Mouse (Mus musculus): ENCODE data around the gene Arhgef1. TPM values are rescaled to one million over a fixed set of nuclear protein-coding genes. Genes with fewer than 3 reads are reported as not detected.
A peak's percentile ranks its signal among the peaks of the same experiment; 100 is the strongest.

Arhgef1 gene
- 65.6 and 68.7 TPM in 2 replicates for polyA plus RNA-seq (2011; ENCODE audit: insufficient read length, low read depth, missing spikeins)

GRCm38 (mm10) chr7:24902630-24903443 is at the start of gene Arhgef1:
TSS of gene Arhgef1 (plus strand) at chr7:24902912.
- Histone ChIP-seq H3K4me1 (ENCODE audit: control insufficient read depth, insufficient read depth, low read length) (peaks cover 10% of the 10 kb centered on the region; the same call in 1 of the 2 replicates), H3K4me3 (ENCODE audit: insufficient read depth, low read length) (peak within 1 kb of the TSS; percentile 96), H3K27ac (ENCODE audit: insufficient read depth, low read length) (no peak within 1 kb of the TSS)
- TF ChIP-seq POLR2A (IDR thresholded peaks at IDR 0.05; ENCODE audit: low read depth, low read length) = peak; percentile 39
- no peak for TF ChIP-seq CTCF (IDR thresholded peaks at IDR 0.05; ENCODE audit: borderline replicate concordance, insufficient read depth, low read length)

- no peak for TF ChIP-seq POLR2A (IDR thresholded peaks at IDR 0.05; ENCODE audit: low read depth, low read length)
- no peak for TF ChIP-seq CTCF (IDR thresholded peaks at IDR 0.05; ENCODE audit: borderline replicate concordance, insufficient read depth, low read length)
Observed at GRCm38 (mm10) chr7:24853233-24853563, 49.5 kb upstream of the Arhgef1 start.

GRCm38 (mm10) chr7:24853695-24854094 is 49.0 kb upstream of the Arhgef1 start:
- Histone ChIP-seq H3K4me3 (ENCODE audit: insufficient read depth, low read length) (no peak overlapping the region), H3K27ac (ENCODE audit: insufficient read depth, low read length) (no peak overlapping the region), H3K4me1 (ENCODE audit: control insufficient read depth, insufficient read depth, low read length) (0 out of 2 replicates have a peak, but pooled peaks cover 4% of the 10 kb centered on the region)
- TF ChIP-seq POLR2A (IDR thresholded peaks at IDR 0.05; ENCODE audit: low read depth, low read length) (no peak), CTCF (IDR thresholded peaks at IDR 0.05; ENCODE audit: borderline replicate concordance, insufficient read depth, low read length) (no peak)

More at GRCm38 (mm10) chr7:24853233-24853563, 49.5 kb upstream of the Arhgef1 start:
- H3K27ac ChIP-seq (ENCODE audit: insufficient read depth, low read length) = no peak overlapping the region
- 0 out of 2 replicates have a peak, but pooled peaks cover 4% of the 10 kb centered on the region for H3K4me1 ChIP-seq (ENCODE audit: control insufficient read depth, insufficient read depth, low read length)
- H3K4me3 ChIP-seq (ENCODE audit: insufficient read depth, low read length) = no peak overlapping the region

GRCm38 (mm10) chr7:24856460-24857120 is 46.1 kb upstream of the Arhgef1 start:
- no peak overlapping the region for H3K4me3 ChIP-seq (ENCODE audit: insufficient read depth, low read length)
- H3K4me1 ChIP-seq (ENCODE audit: control insufficient read depth, insufficient read depth, low read length) = no peaks in the 10 kb centered on the region
- no peak overlapping the region for H3K27ac ChIP-seq (ENCODE audit: insufficient read depth, low read length)
- TF ChIP-seq CTCF (IDR thresholded peaks at IDR 0.05; ENCODE audit: borderline replicate concordance, insufficient read depth, low read length) = no peak
- TF ChIP-seq POLR2A (IDR thresholded peaks at IDR 0.05; ENCODE audit: low read depth, low read length) = no peak

GRCm38 (mm10) chr7:24859234-24859633 is 43.5 kb upstream of the Arhgef1 start:
- Histone ChIP-seq H3K4me1 (ENCODE audit: control insufficient read depth, insufficient read depth, low read length) (no peaks in the 10 kb centered on the region), H3K27ac (ENCODE audit: insufficient read depth, low read length) (no peak overlapping the region), H3K4me3 (ENCODE audit: insufficient read depth, low read length) (no peak overlapping the region)
- no peak for TF ChIP-seq POLR2A (IDR thresholded peaks at IDR 0.05; ENCODE audit: low read depth, low read length)
- TF ChIP-seq CTCF (IDR thresholded peaks at IDR 0.05; ENCODE audit: borderline replicate concordance, insufficient read depth, low read length) = no peak

- no peak for TF ChIP-seq POLR2A (IDR thresholded peaks at IDR 0.05; ENCODE audit: low read depth, low read length)
- TF ChIP-seq CTCF (IDR thresholded peaks at IDR 0.05; ENCODE audit: borderline replicate concordance, insufficient read depth, low read length) = no peak
- Histone ChIP-seq H3K4me3 (ENCODE audit: insufficient read depth, low read length) (no peak within 1 kb of the TSS), H3K4me1 (ENCODE audit: control insufficient read depth, insufficient read depth, low read length) (no peaks in the 10 kb centered on the region), H3K27ac (ENCODE audit: insufficient read depth, low read length) (no peak within 1 kb of the TSS)
Observed at GRCm38 (mm10) chr7:24861913-24862312, 40.8 kb upstream of the Arhgef1 start, which contains the start of gene Gm9844. TSS of gene Gm9844 (plus strand) at chr7:24862213.

- no peaks in the 10 kb centered on the region for H3K4me1 ChIP-seq (ENCODE audit: control insufficient read depth, insufficient read depth, low read length)
- TF ChIP-seq CTCF (IDR thresholded peaks at IDR 0.05; ENCODE audit: borderline replicate concordance, insufficient read depth, low read length) (no peak), POLR2A (IDR thresholded peaks at IDR 0.05; ENCODE audit: low read depth, low read length) (no peak)
- no peak overlapping the region for H3K4me3 ChIP-seq (ENCODE audit: insufficient read depth, low read length)
- no peak overlapping the region for H3K27ac ChIP-seq (ENCODE audit: insufficient read depth, low read length)
Observed at GRCm38 (mm10) chr7:24862853-24863252, 39.9 kb upstream of the Arhgef1 start.

- no peak overlapping the region for H3K27ac ChIP-seq (ENCODE audit: insufficient read depth, low read length)
- TF ChIP-seq POLR2A (IDR thresholded peaks at IDR 0.05; ENCODE audit: low read depth, low read length) = no peak
- no peak for TF ChIP-seq CTCF (IDR thresholded peaks at IDR 0.05; ENCODE audit: borderline replicate concordance, insufficient read depth, low read length)
- no peaks in the 10 kb centered on the region for H3K4me1 ChIP-seq (ENCODE audit: control insufficient read depth, insufficient read depth, low read length)
- H3K4me3 ChIP-seq (ENCODE audit: insufficient read depth, low read length) = no peak overlapping the region
Observed at GRCm38 (mm10) chr7:24864156-24864555, 38.6 kb upstream of the Arhgef1 start.

GRCm38 (mm10) chr7:24869080-24869479 is 33.6 kb upstream of the Arhgef1 start:
- Histone ChIP-seq H3K4me3 (ENCODE audit: insufficient read depth, low read length) (no peak overlapping the region), H3K27ac (ENCODE audit: insufficient read depth, low read length) (no peak overlapping the region), H3K4me1 (ENCODE audit: control insufficient read depth, insufficient read depth, low read length) (no peaks in the 10 kb centered on the region)
- TF ChIP-seq POLR2A (IDR thresholded peaks at IDR 0.05; ENCODE audit: low read depth, low read length) = no peak
- TF ChIP-seq CTCF (IDR thresholded peaks at IDR 0.05; ENCODE audit: borderline replicate concordance, insufficient read depth, low read length) = no peak

All from embryonic fibroblast, embryonic 13.5 days (primary cell).